Mouse (Mus musculus) bone marrow, adult 2 months (tissue): ENCODE measurements at regions not wholly inside any gene's neighbourhood (a gene's known extent, or its start where the extent isn't known, plus 50 kb on each side); places are given as distances from the start of the nearest gene placed in this dataset.

Experiments
- H3K27ac ChIP-seq: fragments of 200-500 bp; 2 replicates; pipeline ENCODE4 v1.5.1; 2012; ENCODE audit warnings: low read depth, mild to moderate bottlenecking, control low read depth, inconsistent platforms, low read length; ENCODE audit not compliant: control insufficient read depth, poor library complexity, insufficient read depth
- H3K4me1 ChIP-seq: fragments of 200-500 bp; 2 replicates; pipeline ENCODE4 v1.6.1; 2011; ENCODE audit warnings: low read length; ENCODE audit not compliant: control insufficient read depth, insufficient read depth
- H3K4me3 ChIP-seq: fragments of 200-500 bp; replicated peaks from 2 replicates; pipeline ENCODE3; 2011; ENCODE audit warnings: mild to moderate bottlenecking, low read depth, low read length, control low read depth; ENCODE audit not compliant: control insufficient read depth
- CTCF ChIP-seq: fragments of 200-500 bp; IDR thresholded peaks from 2 replicates; pipeline ENCODE4 v1.5.1; 2011; ENCODE audit warnings: low read length, control low read depth; ENCODE audit not compliant: control insufficient read depth, insufficient read depth
- POLR2A ChIP-seq: fragments of 200-500 bp; IDR thresholded peaks from 2 replicates; pipeline ENCODE4 v1.6.1; 2011; ENCODE audit warnings: low read depth, mild to moderate bottlenecking, control low read depth, low read length, borderline replicate concordance; ENCODE audit not compliant: control insufficient read depth
- WGBS: fragments of 180-500 bp; shearing (Covaris S2); methylation state at CpG from one replicate; pipeline ENCODE4 v1.1.7; 2018; 5-methylcytosine and 5-hydroxymethylcytosine counted together

- TF ChIP-seq CTCF (no peak), POLR2A (no peak)
- Histone ChIP-seq H3K27ac (no peak overlapping the region), H3K4me3 (no peak overlapping the region), H3K4me1 (no peaks in the 10 kb centered on the region; the same call in 1 of the 2 replicates)
- WGBS: 62% methylated on average over 10 of the region's 10 CpGs
These were observed 258.2 kb upstream of the Zpld1 start for GRCm38 (mm10) chr16:55555821-55556535.

GRCm38 (mm10) chr16:55555224-55555623 is 257.4 kb upstream of the Zpld1 start:
- Histone ChIP-seq H3K4me3 (no peak overlapping the region), H3K27ac (no peak overlapping the region), H3K4me1 (no peaks in the 10 kb centered on the region; the same call in 1 of the 2 replicates)
- WGBS: 7% methylated on average over 6 of the region's 6 CpGs
- TF ChIP-seq POLR2A: no peak
- no peak for TF ChIP-seq CTCF

- no peak overlapping the region for H3K27ac ChIP-seq
- no peaks in the 10 kb centered on the region; the same call in 1 of the 2 replicates for H3K4me1 ChIP-seq
- TF ChIP-seq CTCF (no peak), POLR2A (no peak)
- WGBS: 56% methylated on average over 4 of the region's 4 CpGs
- no peak overlapping the region for H3K4me3 ChIP-seq
These were observed 256.1 kb upstream of the Zpld1 start for GRCm38 (mm10) chr16:55553896-55554295.

- no peak overlapping the region for H3K4me3 ChIP-seq
- no peak for TF ChIP-seq CTCF
- no peak for TF ChIP-seq POLR2A
- H3K4me1 ChIP-seq: no peaks in the 10 kb centered on the region; the same call in 1 of the 2 replicates
- no peak overlapping the region for H3K27ac ChIP-seq
- WGBS: 89% methylated on average over 1 of the region's 1 CpGs
These were observed 253.6 kb upstream of the Zpld1 start for GRCm38 (mm10) chr16:55551348-55551747.

- 32% methylated on average over 4 of the region's 4 CpGs for WGBS
These were observed 253.0 kb upstream of the Zpld1 start for GRCm38 (mm10) chr16:55550649-55551312.

GRCm38 (mm10) chr16:55547095-55547494 is 249.3 kb upstream of the Zpld1 start:
- H3K4me1 ChIP-seq: no peaks in the 10 kb centered on the region
- no peak overlapping the region for H3K27ac ChIP-seq
- TF ChIP-seq POLR2A (no peak), CTCF (no peak)
- 80% methylated on average over 2 of the region's 2 CpGs for WGBS
- H3K4me3 ChIP-seq: no peak overlapping the region

More at GRCm38 (mm10) chr16:55550649-55551312, 253.0 kb upstream of the Zpld1 start:
- TF ChIP-seq POLR2A: no peak
- no peak for TF ChIP-seq CTCF
- Histone ChIP-seq H3K27ac (no peak overlapping the region), H3K4me3 (no peak overlapping the region), H3K4me1 (no peaks in the 10 kb centered on the region; the same call in 1 of the 2 replicates)

- no peak for TF ChIP-seq POLR2A
- no peak for TF ChIP-seq CTCF
- WGBS: 59% methylated on average over 3 of the region's 3 CpGs
- H3K27ac ChIP-seq: no peak overlapping the region
- H3K4me3 ChIP-seq: no peak overlapping the region
- H3K4me1 ChIP-seq: no peaks in the 10 kb centered on the region
These were observed 242.7 kb upstream of the Zpld1 start for GRCm38 (mm10) chr16:55540336-55541015.

GRCm38 (mm10) chr16:55539179-55539578 is 241.4 kb upstream of the Zpld1 start:
- H3K4me1 ChIP-seq: no peaks in the 10 kb centered on the region
- 77% methylated on average over 1 of the region's 1 CpGs for WGBS
- no peak overlapping the region for H3K27ac ChIP-seq
- TF ChIP-seq CTCF (no peak), POLR2A (no peak)
- H3K4me3 ChIP-seq: no peak overlapping the region
